Mouse (Mus musculus) layer of hippocampus, postnatal 36 days (tissue): ENCODE data around the gene Tmco5. TPM values are rescaled to one million over a fixed set of nuclear protein-coding genes. Genes with fewer than 3 reads are reported as not detected.

Source experiments
- DNase-seq, 2 experiments: peaks; one replicate each; pipeline ENCODE4 v3.0.0; 2022
- total RNA-seq, 2 experiments: library from RNA; stranded (reverse); gene quantifications; 2 replicates each; pipeline ENCODE4 v1.2.3; 2021

Gene Tmco5
- 1 to 10 TPM; 1.2 to 1.3 TPM for total RNA-seq

DNA sequence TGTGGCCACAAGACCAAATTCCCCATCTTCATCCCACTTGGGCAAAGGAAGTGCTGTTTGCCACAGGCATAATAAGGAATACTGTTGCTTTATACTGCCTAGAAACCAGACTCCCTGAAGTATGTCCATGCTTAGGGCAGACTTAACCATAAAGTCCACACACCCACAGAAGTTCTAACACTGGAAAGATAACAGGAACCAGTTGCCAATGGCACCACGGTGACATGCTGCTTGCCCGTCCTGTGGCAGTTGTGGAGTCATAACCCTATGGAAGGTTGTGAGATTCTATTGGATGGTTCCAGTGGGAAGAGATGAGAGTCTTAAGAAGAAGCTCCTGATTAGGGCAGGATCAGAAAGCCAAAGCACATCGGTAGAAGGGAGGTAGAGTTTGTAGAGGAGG is at the start of gene Tmco5:
Gene Tmco5 (plus strand): TSS at position 301 of the 400 bp plus-strand sequence.
- DNase-seq, result no peak

DNA sequence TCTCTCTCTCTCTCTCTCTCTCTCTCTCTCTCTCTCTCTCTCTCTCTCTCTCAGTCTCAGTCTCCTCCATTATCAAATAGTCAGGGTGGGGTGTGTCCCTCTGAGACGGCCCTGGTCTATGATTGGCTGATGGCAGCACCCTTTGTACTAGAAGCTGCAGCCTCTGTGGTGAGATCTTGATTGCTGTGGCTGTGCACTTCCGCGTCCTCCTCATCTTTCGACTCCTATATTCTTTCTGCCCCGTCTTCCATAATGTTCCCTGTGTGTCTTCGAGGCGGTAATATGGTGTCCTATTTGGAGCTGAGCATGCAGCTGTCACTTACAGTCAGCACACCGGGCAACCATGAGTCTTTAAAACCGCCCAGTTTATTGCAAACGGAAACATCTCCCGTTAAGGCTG is 46.6 kb upstream of the Tmco5 start:
- no peak for DNase-seq

DNA sequence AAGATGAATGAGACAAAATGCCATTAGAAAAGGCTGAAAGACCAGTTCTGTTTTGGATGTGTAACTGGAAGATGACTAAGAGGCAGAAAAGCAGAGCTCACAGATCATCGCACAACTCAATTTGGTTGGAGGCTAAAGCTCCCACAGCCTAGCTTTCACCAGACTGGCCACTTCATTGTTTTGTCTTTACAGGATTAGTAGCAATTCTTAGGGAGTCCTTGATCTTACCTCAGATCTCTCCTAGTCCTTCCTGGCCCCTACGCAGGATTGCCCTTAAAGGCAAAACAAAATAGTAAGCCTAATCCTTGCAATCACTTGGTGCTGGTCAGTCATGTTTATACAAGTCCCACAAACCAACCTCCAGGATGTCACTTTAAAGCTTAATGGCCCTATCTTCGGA is 40.7 kb upstream of the Tmco5 start:
- no peak for DNase-seq

DNA sequence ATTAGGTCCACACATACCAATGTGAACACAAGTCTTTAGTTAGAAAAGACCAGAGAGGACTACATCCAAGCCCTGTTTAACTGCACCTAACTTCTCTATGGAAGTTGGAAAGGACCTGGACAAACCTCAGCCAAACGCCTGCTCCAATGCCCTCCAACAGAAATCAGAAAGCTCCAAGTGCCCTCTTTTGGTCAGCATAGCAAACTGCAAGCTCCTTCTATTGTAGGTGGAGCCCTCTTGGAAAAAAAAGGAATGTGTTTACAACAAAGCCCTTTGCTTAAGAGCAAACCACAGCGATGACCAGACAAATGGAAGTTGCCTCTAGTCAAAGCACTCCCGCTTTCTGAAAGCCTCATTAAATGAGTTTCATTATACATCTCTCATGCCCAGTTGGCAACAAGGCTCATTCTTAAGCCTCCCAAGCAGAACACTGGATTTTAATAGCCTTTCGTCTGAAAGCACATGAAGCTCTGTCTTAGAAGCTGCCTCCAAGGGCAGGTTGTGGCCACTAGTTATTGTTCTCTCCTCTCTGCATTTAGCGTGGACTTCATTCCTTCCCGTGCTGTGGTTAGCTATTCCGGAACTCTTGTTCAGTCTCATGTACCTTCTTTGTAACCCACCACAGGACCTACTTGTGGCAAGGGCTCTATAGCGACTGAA is 39.8 kb upstream of the Tmco5 start:
- peak in 1 of 2 experiments; percentile 19 for DNase-seq

DNA sequence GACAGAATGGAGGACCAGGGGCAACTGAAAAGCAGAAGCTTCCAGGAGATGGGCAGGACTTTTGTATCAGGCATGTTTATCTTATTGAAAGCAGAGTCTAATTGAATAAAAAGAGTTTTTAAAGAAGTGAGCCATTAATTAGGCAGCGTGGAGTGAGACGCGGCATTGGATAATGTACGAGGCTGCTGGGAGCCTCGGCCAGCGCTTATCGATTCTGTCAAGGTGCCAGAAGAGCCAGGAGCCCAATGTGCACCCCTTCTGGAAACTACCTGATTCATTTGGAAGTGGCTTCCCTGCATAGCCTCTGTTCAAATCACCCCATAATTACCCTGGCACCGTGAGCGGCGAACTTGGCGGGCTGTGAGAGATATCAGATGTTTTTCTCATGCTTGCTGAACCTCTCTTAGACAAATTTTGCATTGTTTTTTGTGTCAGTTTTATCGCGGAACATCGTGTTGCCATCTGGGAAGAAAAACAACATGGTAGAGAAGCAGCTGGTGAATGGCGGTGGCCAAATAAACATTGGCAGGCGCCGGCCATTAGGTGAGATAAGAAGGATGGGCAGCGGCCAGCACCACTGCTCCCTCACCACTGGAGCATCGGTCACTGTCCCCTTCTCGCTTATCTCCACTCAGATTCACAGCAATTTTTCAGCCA is 28.4 kb upstream of the Tmco5 start:
- peak; percentile 39 to 45 for DNase-seq

DNA sequence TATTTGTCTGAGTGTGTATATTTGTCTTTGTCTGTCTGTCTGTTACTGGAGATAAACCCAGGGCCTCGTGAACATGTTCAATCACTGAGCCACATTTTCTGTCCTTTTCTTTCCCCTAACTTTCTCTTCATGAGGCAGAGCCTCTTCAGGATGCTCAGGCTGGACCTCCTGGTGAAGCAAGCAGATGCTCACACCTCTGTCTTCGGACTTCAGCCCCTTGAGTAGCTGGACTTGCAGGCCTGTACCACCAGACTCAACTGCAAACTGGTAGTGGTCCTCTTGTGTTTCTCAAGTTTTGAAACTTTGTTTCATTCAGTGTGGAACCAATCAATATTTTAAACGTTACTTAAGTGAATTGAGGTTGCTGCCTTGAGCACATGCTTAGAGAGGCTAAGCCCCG is 27.1 kb upstream of the Tmco5 start:
- DNase-seq, result no peak

DNA sequence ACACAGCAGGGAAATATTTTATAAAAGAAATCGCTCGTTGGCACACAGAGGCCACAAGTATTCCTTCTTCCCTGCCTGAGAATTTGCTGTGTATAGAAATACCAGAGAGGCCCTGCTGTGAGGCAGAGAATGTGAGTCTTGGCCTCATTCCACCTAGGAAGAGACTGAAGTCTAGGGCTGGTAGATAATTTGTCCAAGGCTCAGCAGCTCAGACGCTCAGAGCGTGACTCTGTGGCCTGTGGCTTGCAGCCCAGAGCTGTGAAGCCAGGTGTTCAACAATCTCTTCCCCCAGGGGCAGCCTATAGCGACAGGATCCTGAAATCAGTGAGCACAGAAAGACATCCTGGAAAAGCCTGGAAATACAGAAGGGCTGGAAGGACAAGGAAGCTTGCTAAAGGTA is 26.2 kb upstream of the Tmco5 start:
- no peak for DNase-seq

DNA sequence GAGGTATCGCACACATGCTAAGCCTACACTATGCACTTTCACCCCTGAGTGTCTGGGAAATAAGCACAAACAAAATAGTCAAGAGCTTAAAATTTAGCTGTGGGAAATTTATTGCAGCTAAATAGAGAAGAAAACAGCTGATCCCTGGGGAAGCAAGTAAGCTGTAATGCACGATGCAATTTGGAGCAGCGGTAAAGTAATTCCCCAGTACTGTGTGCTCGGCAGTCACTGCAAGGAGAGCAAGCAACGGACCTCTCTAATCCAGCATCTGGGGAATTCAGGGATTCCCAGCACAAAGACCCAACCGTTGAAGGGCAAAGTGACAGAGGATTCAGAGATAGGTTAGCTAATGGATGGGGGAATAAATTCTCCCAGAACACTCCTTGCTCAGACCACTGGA is 19.8 kb upstream of the Tmco5 start:
- DNase-seq, result no peak

DNA sequence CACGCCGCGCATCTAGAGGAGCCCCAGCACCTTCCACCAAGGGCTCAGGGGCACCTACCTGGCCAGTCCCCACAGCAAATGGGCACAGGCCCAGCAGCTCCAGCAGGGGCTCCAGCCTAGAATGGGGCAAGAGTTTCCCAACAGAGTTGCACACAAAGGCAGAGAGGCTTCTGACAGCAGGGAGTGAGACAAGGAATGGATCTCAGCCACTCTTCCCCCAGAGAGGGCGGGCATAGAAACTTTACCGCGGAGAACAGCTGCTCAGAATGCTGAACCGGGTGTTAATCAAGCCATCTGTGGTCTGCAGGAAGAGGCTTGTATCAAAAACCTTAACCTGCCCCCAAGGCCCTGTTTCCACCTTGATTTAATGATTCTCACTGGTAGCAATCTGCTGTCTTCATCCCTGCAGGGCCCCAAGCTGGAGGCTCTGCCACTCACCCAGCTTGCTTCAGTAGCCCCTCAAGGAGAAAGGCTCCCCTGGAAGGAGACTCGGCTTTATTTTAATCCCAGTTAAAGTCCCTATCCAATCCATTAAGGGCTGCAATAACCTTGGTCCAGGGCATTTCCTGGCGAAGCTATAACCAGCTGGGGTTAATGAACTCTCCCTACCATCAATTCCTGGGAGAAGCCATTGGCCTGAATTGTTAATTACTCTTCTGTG is 1.4 kb upstream of the Tmco5 start:
- DNase-seq, result no peak

DNA sequence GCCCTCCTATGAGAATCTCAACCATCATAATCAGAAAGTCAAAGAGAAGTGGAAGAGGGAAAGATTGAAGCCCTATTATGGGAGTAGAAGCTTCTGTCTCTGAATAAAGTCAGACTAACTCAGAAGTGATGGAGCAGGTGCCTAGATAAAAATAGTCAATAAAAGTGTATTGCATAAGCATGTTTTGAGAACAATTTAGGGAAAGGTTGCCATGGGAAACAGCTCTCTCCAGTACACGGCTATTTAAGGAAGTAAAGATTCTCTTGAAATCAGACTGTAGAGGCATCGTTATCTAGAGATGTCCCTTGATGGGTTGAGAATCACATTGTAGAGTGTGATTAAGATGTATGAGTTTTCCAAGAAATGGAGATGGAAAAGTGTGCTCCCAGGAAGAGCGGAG is 1.2 kb downstream of the Tmco5 start:
- DNase-seq, result no peak

DNA sequence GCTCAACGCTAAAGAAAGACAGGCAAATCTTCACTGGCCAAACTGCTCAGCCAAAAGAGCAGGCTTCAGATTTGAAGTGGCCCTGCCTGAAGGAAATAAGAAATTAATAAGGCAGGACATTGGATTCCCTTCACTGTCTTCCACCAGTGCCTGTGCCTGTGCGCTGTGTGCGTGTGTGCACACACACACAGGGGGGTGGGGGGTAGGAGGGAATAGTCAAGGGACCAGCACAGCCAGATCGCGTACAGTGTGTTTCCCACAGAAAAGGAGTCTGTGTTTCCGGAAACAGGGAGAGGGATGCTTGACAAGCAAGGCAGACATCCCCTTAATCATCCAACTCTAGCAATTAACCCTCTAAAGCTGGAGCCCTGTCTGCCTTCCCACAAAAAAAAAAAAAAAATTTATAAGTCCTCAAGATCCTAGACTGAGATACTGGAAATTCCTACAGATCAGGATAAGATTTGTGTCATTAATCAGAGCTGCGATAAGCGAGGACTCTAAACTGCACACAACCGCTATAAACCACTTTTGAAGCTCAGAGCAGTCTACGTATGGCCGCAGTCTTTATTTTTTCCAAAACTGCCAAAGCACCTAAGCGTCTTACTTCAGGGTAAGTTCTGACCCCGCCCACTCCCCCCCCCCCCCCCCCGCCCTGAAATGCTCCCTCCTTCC is 15.0 kb downstream of the Tmco5 start:
- DNase-seq, result no peak

DNA sequence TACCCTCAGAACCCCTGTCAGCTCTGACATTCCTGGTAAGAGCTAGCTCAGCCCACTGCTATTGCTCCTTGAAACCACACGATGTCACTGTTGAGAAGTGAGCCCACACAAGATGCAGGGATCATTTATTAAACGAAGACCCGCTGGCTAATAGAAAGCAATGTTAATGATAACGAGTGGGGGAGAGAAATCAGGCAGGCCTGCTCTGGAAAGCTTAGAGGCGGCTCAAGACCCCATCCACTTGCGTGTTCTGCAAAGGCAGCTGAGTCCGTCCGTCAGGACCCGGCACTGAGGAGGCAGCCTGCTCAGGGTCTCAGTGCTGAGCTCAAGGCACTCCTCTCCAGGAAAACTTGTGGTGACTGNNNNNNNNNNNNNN is 15.5 kb downstream of the Tmco5 start:
- no peak for DNase-seq

DNA sequence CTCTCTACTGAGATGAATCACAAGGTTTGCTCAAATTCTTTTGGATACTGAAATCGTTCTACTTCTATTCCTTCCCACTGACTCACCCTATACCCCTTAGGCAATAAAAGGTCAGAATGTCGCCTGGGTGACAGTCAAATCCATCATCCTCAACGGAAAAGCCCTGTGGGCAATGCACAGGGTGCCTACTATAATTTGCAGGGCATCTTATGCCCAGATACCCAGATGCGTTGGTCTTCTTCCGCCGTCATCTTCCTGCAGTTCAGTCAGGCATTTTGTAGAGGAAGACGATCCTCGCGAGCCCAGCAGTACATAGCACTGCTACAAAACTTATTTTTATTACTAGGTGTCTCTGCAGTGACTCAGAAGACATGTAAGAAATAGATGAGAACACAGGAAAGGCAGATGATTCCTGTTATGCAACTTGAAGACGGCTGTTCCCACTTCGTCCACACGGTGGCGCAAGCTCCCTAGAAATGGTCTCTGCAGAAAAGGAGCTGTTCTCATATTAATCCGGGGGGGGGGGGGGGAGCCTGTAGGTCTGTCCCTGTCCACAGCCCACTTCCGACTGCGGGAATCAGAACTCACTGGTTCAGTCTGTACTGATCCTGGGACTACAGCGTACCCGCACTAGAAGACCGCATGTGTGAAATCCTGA is 21.3 kb downstream of the Tmco5 start:
- peak; percentile 92 to 93 for DNase-seq

DNA sequence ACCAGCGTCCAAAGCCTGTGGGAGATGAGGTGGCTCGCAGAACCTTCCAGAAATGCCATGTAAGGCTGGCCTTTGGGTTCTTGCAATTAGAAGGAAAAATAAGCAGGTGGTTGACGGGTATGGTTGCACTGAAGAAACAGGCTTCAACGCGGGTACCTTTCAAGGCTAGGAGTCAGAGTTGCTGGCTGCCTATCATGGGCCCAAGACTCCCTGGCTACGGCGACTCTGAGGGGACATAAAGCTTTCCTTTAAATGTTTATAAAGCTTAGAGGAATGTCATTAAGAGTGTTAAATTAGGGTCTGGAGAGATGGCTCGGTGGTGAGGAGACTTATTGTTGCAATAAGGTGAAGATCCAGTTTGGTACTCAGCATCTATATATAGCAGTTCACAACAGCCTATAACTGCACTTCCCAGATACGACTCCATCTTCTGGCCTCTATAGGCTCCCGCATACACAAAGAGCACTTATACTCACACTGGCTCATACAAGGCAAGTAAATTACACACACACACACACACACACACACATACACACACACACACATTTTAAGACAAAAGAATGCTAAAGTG is 21.9 kb downstream of the Tmco5 start:
- DNase-seq, result no peak

DNA sequence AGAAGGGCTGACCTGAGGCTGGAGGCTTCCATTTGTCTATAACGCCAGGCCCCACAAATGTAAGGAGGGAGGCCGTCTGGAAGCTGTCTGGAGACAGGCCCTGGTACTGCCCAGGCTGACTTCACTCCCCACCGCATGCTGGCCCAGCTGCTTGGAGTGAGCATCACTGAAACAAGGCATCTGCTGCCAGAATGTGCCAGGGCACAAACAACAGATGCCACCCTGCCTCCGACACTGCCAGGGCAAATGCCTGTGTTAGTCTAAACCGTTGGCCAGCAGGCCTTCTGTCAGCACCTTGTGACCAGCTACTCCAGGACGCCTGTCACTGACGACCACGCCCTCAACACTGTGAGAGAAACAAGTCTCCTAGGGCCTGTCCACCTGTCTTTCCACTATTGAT is 29.8 kb downstream of the Tmco5 start:
- DNase-seq, result peak; percentile 43 to 53

DNA sequence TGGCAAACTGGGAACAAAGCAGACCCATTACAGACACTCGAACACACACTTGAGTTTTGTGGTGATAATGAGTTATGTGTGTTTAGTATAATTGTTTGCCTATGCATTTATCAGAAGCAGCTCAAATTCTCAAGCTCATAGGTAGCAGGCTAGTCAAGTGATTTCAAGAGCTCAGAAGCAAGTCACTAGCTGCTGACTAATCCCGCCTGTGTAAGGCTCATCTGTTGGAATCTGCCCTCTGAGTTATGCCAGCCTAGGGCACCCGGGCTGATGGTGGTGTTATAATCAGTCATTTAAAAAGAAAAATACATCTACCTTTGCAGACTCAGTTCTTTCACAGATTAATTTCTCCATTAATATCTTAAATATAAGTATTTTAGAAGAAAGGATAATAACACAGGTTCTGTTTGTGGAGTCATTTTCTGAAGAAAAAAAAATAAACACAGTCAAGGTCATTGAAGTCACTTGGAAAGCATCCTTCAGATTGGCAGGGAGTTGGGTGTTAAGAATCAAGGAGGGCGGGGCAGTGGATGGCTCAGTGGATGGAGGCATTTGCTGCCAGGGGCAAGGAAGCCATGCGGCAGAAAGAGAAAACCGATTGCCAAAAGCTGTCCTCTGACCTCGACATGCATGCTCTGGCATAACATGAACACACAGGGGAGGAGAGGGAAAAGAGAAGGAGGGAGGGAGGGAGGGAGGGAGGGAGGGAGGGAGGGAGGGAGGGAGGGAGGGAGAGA is 34.0 kb downstream of the Tmco5 start:
- no peak for DNase-seq

DNA sequence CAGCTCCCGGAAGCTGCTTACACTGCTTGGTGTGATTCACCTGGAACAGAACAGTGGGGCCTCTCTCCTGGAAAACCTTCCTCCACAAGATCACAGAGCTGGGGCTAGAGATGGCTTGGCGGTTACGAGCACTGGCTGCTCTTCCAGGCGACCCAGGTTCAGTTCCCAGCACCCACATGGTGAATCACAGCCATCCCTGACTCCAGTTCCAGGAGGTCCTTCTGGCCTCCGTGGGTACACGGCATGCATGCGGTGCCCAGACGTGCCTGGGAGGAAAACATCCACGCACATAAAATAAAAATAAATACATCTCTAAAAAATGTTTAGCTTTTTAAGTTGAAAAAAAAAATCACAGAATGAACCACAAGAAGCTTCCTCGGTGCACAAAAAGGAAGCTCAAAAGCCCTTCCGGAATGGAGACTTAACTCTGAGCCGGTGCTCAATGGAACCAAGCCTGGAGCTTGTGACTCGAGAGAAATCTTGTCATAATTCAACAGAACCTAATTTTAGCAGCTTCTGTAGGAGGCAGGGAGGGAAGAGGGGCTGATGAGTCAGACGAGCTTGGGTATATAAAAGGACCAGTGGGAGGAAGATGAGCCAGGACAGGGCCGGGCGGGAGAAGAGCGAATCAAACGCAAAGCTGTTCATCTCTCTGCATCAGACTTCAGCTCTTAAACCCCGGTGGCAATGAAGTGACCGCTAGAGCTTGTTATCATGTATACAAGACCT is 35.4 kb downstream of the Tmco5 start:
- peak; percentile 30 to 50 for DNase-seq

DNA sequence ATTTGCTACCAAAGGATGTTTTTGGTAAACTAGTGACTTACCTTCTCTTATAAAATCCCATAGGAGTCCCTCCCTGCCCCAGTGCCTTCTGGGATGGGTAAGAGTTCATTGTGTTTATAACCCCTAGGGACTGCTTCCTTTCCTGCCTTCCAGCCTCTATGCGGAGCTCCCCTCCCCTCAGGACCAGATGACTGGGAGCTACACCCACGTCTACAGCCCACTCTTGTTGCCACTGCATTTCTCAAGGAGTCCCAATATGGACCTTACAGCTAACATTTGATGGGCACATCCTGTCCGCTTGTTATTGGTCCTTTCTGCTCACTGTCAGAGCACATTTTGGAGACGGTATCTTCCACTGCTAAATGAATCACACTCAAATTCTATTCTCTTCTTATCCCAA is 36.1 kb downstream of the Tmco5 start:
- DNase-seq, result no peak

DNA sequence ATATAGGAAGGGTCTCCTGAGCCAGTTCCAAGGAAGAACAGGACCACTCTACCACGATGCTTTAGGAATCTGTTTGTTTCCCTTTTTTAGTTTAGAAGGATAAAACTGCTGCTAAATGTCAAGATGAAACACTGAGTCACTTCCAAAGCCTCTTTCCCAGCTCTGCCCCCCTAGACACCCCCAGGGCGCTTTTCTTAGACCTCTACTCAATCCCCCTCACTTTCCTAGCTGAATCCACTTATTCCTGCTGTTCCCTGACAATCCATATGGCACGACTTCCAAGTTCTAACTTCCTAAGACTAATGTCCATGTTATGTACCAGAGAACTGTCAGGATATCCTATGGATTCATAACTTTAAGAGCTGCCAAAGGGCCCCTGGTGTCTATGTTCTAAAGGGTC is 40.1 kb downstream of the Tmco5 start:
- DNase-seq, result no peak

DNA sequence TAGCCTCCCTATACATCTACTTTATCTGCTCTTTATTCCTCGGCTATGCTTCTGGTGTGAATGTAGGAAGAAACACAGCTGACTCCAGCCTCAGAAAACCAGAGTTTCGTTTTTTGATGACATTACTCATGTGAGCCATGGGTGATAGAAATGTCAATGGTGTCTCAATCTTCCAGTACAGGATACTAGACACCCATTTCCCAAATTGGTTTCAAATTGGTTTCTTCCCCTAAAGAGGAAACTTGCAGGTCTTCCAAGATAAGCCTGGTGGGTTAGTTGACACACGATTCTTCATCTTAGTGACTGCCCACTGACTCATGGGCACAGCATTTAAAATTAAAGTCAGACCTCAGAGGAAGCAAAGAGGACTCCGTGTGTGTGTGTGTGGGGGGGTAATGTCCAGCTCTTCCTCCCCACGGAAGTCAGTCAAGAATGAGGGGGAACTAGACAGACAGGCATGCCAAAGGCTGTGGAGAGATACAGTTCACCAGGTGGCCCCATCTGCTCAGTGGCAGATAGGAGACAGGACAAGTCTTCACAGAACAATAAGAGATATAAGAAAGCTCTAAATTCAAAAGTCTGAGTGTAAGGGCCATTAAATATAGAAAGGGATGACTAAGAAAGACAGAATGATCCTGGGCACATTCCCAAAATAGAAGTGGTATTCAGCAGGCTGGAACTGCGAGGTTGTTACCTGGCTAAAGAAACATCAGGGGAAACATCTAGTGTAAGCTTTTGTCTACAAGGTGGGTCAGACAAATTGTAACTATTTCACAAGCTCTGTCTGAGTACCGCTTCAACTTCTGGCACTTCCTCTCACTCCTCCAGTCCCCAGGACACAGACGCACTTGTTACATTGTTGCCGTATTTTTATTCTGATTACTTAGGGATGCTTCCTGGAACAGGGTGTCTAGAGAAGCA is 44.3 kb downstream of the Tmco5 start:
- no peak for DNase-seq
